Mouse (Mus musculus): ENCODE measurements around the gene Cgnl1. TPM values are rescaled to one million over a fixed set of nuclear protein-coding genes. Genes with fewer than 3 reads are reported as not detected.

The Cgnl1 gene
- 6.7 and 7.3 TPM in 2 replicates for polyA plus RNA-seq (2014; fragmentation: Nextera tagmentation; extraction: Ambion mirVana)

DNA sequence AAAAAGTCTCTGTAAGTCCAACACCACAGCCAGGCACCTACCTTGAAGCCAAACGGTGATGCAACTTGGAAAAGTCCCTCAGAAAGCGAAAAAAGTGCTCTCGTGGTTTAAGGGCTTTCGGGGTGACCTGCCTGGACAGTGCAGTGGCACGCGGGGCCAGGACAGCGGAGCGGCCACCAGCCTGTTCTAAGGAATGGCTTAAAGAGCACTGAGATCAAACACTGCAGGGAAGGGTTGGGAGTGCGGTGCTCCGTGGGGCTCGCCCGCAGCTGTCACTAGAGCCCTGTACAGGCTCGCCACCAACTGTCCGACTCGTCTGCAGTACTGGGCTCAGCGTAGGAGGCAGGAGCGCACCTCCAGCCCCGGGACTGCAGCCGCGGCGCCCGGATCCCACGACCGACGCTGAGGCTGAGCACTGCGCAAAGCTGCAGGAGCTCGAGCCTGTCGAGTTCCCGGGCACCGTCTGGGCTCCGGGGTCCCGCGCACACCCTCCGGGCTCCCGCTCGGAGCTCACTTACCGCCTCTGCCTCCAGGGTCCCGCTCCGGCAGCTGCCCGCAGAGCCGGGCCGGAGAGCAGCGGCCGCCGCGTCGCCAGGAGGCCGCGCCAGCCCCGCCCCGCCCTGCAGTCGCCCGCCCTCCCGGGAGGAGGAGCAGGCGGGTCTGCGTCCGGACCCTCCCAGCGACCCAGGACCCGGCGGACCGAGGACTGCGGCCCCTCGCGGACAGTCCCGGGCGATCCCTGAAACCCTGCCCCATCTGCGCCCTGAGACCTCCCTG lies at the start of gene Cgnl1:
TSS of gene Cgnl1 (minus strand) at position 612 of the 777 bp plus-strand sequence.
- peak within 1 kb of the TSS; percentile 75 for H3K9ac ChIP-seq (ENCODE audit: low read length)

DNA sequence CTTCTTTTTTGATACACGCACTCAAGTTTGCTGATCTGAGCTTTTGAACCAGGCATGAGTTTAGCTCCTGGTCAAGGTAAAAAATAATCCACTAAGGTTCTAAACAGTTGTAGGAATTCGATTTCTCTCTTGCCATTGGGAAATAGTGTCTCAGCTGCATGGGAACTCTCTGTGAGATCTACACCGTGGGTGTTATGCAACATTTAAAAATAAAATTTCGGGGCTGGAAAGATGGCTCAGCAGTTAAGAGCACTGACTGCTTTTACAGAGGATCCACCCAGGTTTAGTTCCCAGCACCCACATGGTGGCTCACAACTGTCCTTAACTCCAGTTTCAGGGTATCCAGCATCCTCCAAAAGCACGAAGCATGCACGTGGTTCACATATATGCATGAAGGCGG lies 47.1 kb upstream of the Cgnl1 start:
- no peak overlapping the region for H3K4me3 ChIP-seq (ENCODE audit: low read depth, low read length)
- no peaks in the 10 kb centered on the region for H3K9me3 ChIP-seq (ENCODE audit: control insufficient read depth, low read length)
- no peaks in the 10 kb centered on the region for H3K27me3 ChIP-seq (ENCODE audit: control insufficient read depth, insufficient read depth, low read length)
- no peak overlapping the region for H3K27ac ChIP-seq (replicated peaks; ENCODE audit: low read depth, low read length)
- no peaks in the 10 kb centered on the region for H3K36me3 ChIP-seq (ENCODE audit: control insufficient read depth, insufficient read depth, low read length)
- no peak overlapping the region for H3K9ac ChIP-seq (ENCODE audit: low read length)
- no peaks in the 10 kb centered on the region for H3K4me1 ChIP-seq (ENCODE audit: control insufficient read depth, insufficient read depth, low read length)
- ATAC-seq (ENCODE audit: insufficient number of reproducible peaks, low FRiP score, low TSS enrichment, low read depth) (no peak), DNase-seq (ENCODE audit: low spot score) (no peak)
- no peak overlapping the region for H3K4me2 ChIP-seq (ENCODE audit: low read depth, severe bottlenecking)
- 92% methylated on average over 7 of the region's 7 CpGs for WGBS

More for the DNA sequence above, at the start of gene Cgnl1:
- peak within 1 kb of the TSS; percentile 86 for H3K4me2 ChIP-seq (ENCODE audit: low read depth, severe bottlenecking)
- DNase-seq (ENCODE audit: low spot score) (peak; percentile 77), ATAC-seq (ENCODE audit: insufficient number of reproducible peaks, low FRiP score, low TSS enrichment, low read depth) (peak; percentile 76)
- no peaks in the 10 kb centered on the region for H3K9me3 ChIP-seq (ENCODE audit: control insufficient read depth, low read length)
- H3K4me1 ChIP-seq (ENCODE audit: control insufficient read depth, insufficient read depth, low read length), result peaks cover 11% of the 10 kb centered on the region; the same call in 1 of the 2 replicates
- H3K36me3 ChIP-seq (ENCODE audit: control insufficient read depth, insufficient read depth, low read length), result no peaks in the 10 kb centered on the region
- under 1% methylated on average over 67 of the region's 67 CpGs for WGBS
- 0 out of 2 replicates have a peak within 1 kb of the TSS, but pooled peaks have one; percentile 14 for H3K27ac ChIP-seq (replicated peaks; ENCODE audit: low read depth, low read length)
- H3K27me3 ChIP-seq (ENCODE audit: control insufficient read depth, insufficient read depth, low read length), result no peaks in the 10 kb centered on the region
- H3K4me3 ChIP-seq (ENCODE audit: low read depth, low read length), result peak within 1 kb of the TSS; percentile 68

DNA sequence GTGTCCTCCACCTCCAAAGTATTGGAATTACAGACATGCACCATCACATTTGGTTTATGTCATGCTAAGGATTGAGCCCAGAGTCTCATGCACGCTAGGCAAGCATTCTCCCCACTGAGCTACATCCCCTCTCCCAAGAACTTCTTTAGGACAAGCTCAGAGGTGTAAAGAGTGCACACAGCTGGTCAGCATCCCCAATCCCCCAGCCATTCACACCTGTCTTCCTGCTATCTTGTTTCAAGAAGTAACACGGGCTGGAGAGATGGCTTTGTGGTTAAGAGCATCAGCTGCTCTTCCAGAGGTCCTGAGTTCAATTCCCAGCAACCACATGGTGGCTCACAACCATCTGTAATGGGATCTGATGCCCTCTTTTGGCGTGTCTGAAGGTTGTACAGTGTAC lies 44.7 kb upstream of the Cgnl1 start:
- H3K9ac ChIP-seq (ENCODE audit: low read length), result no peak overlapping the region
- no peak overlapping the region for H3K4me3 ChIP-seq (ENCODE audit: low read depth, low read length)
- no peak for DNase-seq (ENCODE audit: low spot score)
- no peak overlapping the region for H3K27ac ChIP-seq (replicated peaks; ENCODE audit: low read depth, low read length)
- ATAC-seq (ENCODE audit: insufficient number of reproducible peaks, low FRiP score, low TSS enrichment, low read depth), result no peak
- H3K4me1 ChIP-seq (ENCODE audit: control insufficient read depth, insufficient read depth, low read length), result no peaks in the 10 kb centered on the region
- no peaks in the 10 kb centered on the region for H3K27me3 ChIP-seq (ENCODE audit: control insufficient read depth, insufficient read depth, low read length)
- no peaks in the 10 kb centered on the region for H3K36me3 ChIP-seq (ENCODE audit: control insufficient read depth, insufficient read depth, low read length)
- H3K9me3 ChIP-seq (ENCODE audit: control insufficient read depth, low read length), result no peaks in the 10 kb centered on the region
- 52% methylated on average over 3 of the region's 3 CpGs for WGBS
- no peak overlapping the region for H3K4me2 ChIP-seq (ENCODE audit: low read depth, severe bottlenecking)

DNA sequence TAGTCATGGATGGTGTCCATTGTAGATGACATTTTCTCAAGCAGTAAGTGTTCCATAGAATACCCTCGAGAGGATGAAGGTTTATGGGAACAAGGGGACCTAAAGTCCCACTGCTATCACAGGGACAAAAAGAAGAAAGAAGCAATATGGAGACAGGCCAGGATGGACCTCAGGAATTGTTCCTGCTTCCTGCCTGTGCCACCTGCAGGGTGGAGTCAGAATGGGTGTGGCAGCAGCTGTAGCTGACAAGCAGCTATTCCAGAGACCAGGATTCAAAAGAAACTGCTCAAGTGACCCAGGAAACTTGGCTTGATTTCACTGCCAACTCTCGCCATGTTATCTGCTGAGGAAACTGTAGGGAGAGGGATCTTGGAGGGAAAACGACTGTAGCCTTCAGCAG lies 42.2 kb upstream of the Cgnl1 start:
- Histone ChIP-seq H3K27me3 (ENCODE audit: control insufficient read depth, insufficient read depth, low read length) (no peaks in the 10 kb centered on the region), H3K36me3 (ENCODE audit: control insufficient read depth, insufficient read depth, low read length) (no peaks in the 10 kb centered on the region), H3K9ac (ENCODE audit: low read length) (no peak overlapping the region), H3K4me2 (ENCODE audit: low read depth, severe bottlenecking) (no peak overlapping the region; the same call in 1 of the 2 replicates), H3K9me3 (ENCODE audit: control insufficient read depth, low read length) (no peaks in the 10 kb centered on the region), H3K27ac (replicated peaks; ENCODE audit: low read depth, low read length) (no peak overlapping the region), H3K4me1 (ENCODE audit: control insufficient read depth, insufficient read depth, low read length) (no peaks in the 10 kb centered on the region), H3K4me3 (ENCODE audit: low read depth, low read length) (no peak overlapping the region)
- DNase-seq (ENCODE audit: low spot score) (no peak), ATAC-seq (ENCODE audit: insufficient number of reproducible peaks, low FRiP score, low TSS enrichment, low read depth) (no peak)
- WGBS, result 87% methylated on average over 3 of the region's 3 CpGs

DNA sequence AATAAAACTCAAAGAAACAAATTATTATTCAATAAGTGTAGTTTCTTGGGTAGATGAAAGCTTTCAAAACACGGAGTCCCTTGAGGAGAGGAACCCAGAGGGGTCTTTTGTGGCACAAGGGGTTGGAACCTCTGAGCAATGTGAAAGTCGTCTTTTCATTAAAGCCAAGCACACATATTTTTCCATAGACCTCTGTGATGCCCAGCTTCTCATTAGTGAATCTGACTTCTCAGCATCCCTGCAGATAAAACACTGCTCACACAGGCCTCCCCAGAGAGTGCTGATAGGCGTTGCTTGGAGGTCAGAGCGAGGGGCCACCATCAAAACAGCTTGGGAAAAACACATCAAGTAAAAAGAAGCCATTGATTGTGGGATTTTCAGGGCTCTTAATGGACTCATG lies 41.5 kb upstream of the Cgnl1 start:
- Histone ChIP-seq H3K9me3 (ENCODE audit: control insufficient read depth, low read length) (no peaks in the 10 kb centered on the region), H3K36me3 (ENCODE audit: control insufficient read depth, insufficient read depth, low read length) (no peaks in the 10 kb centered on the region), H3K27ac (replicated peaks; ENCODE audit: low read depth, low read length) (no peak overlapping the region), H3K4me2 (ENCODE audit: low read depth, severe bottlenecking) (no peak overlapping the region), H3K9ac (ENCODE audit: low read length) (no peak overlapping the region), H3K4me1 (ENCODE audit: control insufficient read depth, insufficient read depth, low read length) (no peaks in the 10 kb centered on the region), H3K4me3 (ENCODE audit: low read depth, low read length) (no peak overlapping the region), H3K27me3 (ENCODE audit: control insufficient read depth, insufficient read depth, low read length) (no peaks in the 10 kb centered on the region)
- ATAC-seq (ENCODE audit: insufficient number of reproducible peaks, low FRiP score, low TSS enrichment, low read depth), result no peak
- WGBS, result 64% methylated on average over 4 of the region's 4 CpGs
- DNase-seq (ENCODE audit: low spot score), result no peak

DNA sequence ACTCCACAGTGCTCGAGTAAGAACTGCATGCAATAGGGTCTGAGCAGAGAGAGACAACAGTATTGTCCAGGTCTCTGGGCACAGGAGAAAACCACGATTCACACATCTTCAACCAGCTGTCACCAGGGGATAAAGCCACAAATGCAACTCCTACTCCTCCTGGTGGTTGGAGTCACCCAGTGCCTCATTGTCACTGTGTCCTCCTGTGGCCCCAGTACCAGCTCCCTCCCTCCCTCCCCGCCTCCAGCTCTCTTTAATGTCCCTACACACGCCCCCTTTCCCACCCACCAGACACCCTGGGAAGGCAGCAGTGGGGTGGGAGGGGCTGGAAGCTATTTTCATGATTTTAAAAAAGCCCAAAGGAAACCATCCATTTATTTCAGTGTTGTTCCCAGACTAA lies 41.0 kb upstream of the Cgnl1 start:
- 41% methylated on average over 4 of the region's 4 CpGs for WGBS
- ATAC-seq (ENCODE audit: insufficient number of reproducible peaks, low FRiP score, low TSS enrichment, low read depth) (no peak), DNase-seq (ENCODE audit: low spot score) (no peak)
- Histone ChIP-seq H3K36me3 (ENCODE audit: control insufficient read depth, insufficient read depth, low read length) (no peaks in the 10 kb centered on the region), H3K9me3 (ENCODE audit: control insufficient read depth, low read length) (no peaks in the 10 kb centered on the region), H3K4me2 (ENCODE audit: low read depth, severe bottlenecking) (no peak overlapping the region), H3K27ac (replicated peaks; ENCODE audit: low read depth, low read length) (no peak overlapping the region), H3K4me3 (ENCODE audit: low read depth, low read length) (no peak overlapping the region), H3K9ac (ENCODE audit: low read length) (no peak overlapping the region), H3K27me3 (ENCODE audit: control insufficient read depth, insufficient read depth, low read length) (no peaks in the 10 kb centered on the region), H3K4me1 (ENCODE audit: control insufficient read depth, insufficient read depth, low read length) (no peaks in the 10 kb centered on the region)

DNA sequence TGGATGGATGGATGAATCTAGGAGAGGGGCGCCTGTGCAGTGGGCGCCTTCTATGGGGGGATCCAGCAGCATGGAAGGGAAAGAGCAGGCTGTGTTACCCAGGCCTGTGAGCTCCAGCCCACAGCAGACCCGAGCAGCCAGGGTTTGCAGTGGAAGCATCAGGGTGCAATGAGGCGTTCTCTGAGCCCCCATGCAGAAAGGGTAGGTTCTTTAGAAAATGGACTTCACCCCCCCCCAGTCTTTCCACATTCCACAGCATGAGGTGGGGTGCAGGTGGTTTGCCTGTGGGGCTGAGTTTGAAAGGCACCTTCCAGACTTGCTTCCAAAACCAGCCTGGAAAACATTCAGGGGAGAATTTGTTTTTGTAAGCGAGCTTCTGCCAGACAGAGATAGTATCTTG lies 40.0 kb upstream of the Cgnl1 start:
- no peak overlapping the region for H3K27ac ChIP-seq (replicated peaks; ENCODE audit: low read depth, low read length)
- no peak overlapping the region for H3K4me3 ChIP-seq (ENCODE audit: low read depth, low read length)
- H3K27me3 ChIP-seq (ENCODE audit: control insufficient read depth, insufficient read depth, low read length), result no peaks in the 10 kb centered on the region
- H3K4me2 ChIP-seq (ENCODE audit: low read depth, severe bottlenecking), result no peak overlapping the region
- WGBS, result 66% methylated on average over 5 of the region's 5 CpGs
- no peaks in the 10 kb centered on the region for H3K36me3 ChIP-seq (ENCODE audit: control insufficient read depth, insufficient read depth, low read length)
- ATAC-seq (ENCODE audit: insufficient number of reproducible peaks, low FRiP score, low TSS enrichment, low read depth), result no peak
- no peak for DNase-seq (ENCODE audit: low spot score)
- no peaks in the 10 kb centered on the region for H3K9me3 ChIP-seq (ENCODE audit: control insufficient read depth, low read length)
- H3K4me1 ChIP-seq (ENCODE audit: control insufficient read depth, insufficient read depth, low read length), result no peaks in the 10 kb centered on the region
- H3K9ac ChIP-seq (ENCODE audit: low read length), result no peak overlapping the region

DNA sequence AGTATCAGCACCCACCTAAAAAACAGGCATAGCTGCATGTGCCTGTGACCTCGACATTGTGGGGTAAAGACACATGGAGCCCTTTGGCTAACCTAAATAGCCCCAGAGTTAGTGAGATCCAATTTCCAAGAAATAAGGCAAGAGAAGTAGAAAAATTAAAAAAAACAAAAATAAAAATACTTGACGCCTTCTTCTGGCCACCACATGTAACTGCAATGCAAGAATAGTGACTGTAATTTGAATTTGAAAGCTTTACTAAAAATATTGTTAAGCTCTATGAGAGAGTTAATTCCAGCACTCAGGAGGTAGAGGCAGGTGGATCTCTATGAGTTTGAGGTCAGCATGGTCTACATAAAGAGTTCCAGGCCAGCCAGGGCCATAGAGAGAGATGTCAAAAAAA lies 39.3 kb upstream of the Cgnl1 start:
- no peaks in the 10 kb centered on the region for H3K36me3 ChIP-seq (ENCODE audit: control insufficient read depth, insufficient read depth, low read length)
- H3K4me3 ChIP-seq (ENCODE audit: low read depth, low read length), result no peak overlapping the region
- no peak for ATAC-seq (ENCODE audit: insufficient number of reproducible peaks, low FRiP score, low TSS enrichment, low read depth)
- 82% methylated on average over 2 of the region's 2 CpGs for WGBS
- no peaks in the 10 kb centered on the region for H3K27me3 ChIP-seq (ENCODE audit: control insufficient read depth, insufficient read depth, low read length)
- no peak overlapping the region for H3K4me2 ChIP-seq (ENCODE audit: low read depth, severe bottlenecking)
- no peak overlapping the region for H3K27ac ChIP-seq (replicated peaks; ENCODE audit: low read depth, low read length)
- H3K9ac ChIP-seq (ENCODE audit: low read length), result no peak overlapping the region
- DNase-seq (ENCODE audit: low spot score), result no peak
- no peaks in the 10 kb centered on the region for H3K9me3 ChIP-seq (ENCODE audit: control insufficient read depth, low read length)
- H3K4me1 ChIP-seq (ENCODE audit: control insufficient read depth, insufficient read depth, low read length), result no peaks in the 10 kb centered on the region

Measured in limb, embryonic 11.5 days (tissue).